Mouse (Mus musculus) hindbrain, embryonic 15.5 days (tissue): Measurements from ENCODE around the gene Fut1. TPM values are rescaled to one million over a fixed set of nuclear protein-coding genes. Genes with fewer than 3 reads are reported as not detected.

Experiments used
- ATAC-seq: fragments of 200-750 bp; cut with Nextera tagmentation; 2 replicates; pipeline ENCODE4 v1.8.0; 2017; ENCODE audit warnings: low read depth, moderate number of reproducible peaks, moderate TSS enrichment; ENCODE audit not compliant: low FRiP score
- H3K27ac ChIP-seq: fragments of 300-500 bp; sonication (generic); replicated peaks from 2 replicates; pipeline ENCODE4 v1.5.1; 2015; ENCODE audit warnings: mild to moderate bottlenecking, inconsistent platforms
- H3K27me3 ChIP-seq: fragments of 300-500 bp; sonication (generic); 2 replicates; pipeline ENCODE4 v1.6.1; 2015; ENCODE audit warnings: control low read depth, inconsistent platforms
- H3K36me3 ChIP-seq: fragments of 300-500 bp; sonication (generic); 2 replicates; pipeline ENCODE4 v1.6.1; 2015; ENCODE audit warnings: control low read depth, inconsistent platforms
- H3K4me1 ChIP-seq: fragments of 300-500 bp; sonication (generic); replicated peaks from 2 replicates; pipeline ENCODE4 v1.6.1; 2015; ENCODE audit warnings: control low read depth, inconsistent platforms
- H3K4me2 ChIP-seq: fragments of 300-500 bp; sonication (generic); 2 replicates; pipeline ENCODE4 v1.6.1; 2015; ENCODE audit warnings: moderate library complexity, mild to moderate bottlenecking, inconsistent platforms
- H3K4me3 ChIP-seq: fragments of 300-500 bp; sonication (generic); 2 replicates; pipeline ENCODE4 v1.5.1; 2015; ENCODE audit warnings: mild to moderate bottlenecking, inconsistent platforms
- H3K9ac ChIP-seq: fragments of 300-500 bp; sonication (generic); 2 replicates; pipeline ENCODE4 v1.6.1; 2015; ENCODE audit warnings: inconsistent platforms
- H3K9me3 ChIP-seq: fragments of 300-500 bp; sonication (generic); 2 replicates; pipeline ENCODE4 v1.6.1; 2016; ENCODE audit warnings: control low read depth, inconsistent platforms
- WGBS: fragments of 180-500 bp; shearing (Covaris S2); methylation state at CpG from one replicate; pipeline ENCODE4 v1.1.7; 2015; 5-methylcytosine and 5-hydroxymethylcytosine counted together
- polyA plus RNA-seq: library from polyadenylated mRNA; unstranded; fragments of >200 nt; fragmentation: Nextera tagmentation; extraction: Ambion mirVana; gene quantifications from 2 replicates; pipeline ENCODE4 v1.2.1, GENCODE M21; 2015

Fut1 gene
- not detected in 2 replicates for polyA plus RNA-seq

GRCm38 (mm10) chr7:45617042-45617695, at the start of gene Fut1:
Gene Fut1, plus strand, starts transcription at chr7:45617289.
- peak within 1 kb of the TSS; percentile 44 for H3K4me2 ChIP-seq
- H3K27me3 ChIP-seq, result peaks cover 36% of the 10 kb centered on the region
- no peaks in the 10 kb centered on the region for H3K9me3 ChIP-seq
- WGBS, result 9% methylated on average over 31 of the region's 31 CpGs
- peaks cover 7% of the 10 kb centered on the region for H3K4me1 ChIP-seq
- ATAC-seq, result no peak
- no peak within 1 kb of the TSS for H3K9ac ChIP-seq
- peak within 1 kb of the TSS; percentile 16; the same call in 1 of the 2 replicates for H3K4me3 ChIP-seq
- no peak within 1 kb of the TSS for H3K27ac ChIP-seq
- no peaks in the 10 kb centered on the region for H3K36me3 ChIP-seq

GRCm38 (mm10) chr7:45567780-45568516, 49.1 kb upstream of the Fut1 start:
- under 1% methylated on average over 23 of the region's 24 CpGs for WGBS
- Histone ChIP-seq H3K36me3 (no peaks in the 10 kb centered on the region), H3K9me3 (no peaks in the 10 kb centered on the region), H3K4me1 (peaks cover 32% of the 10 kb centered on the region), H3K27me3 (0 out of 2 replicates have a peak, but pooled peaks cover 4% of the 10 kb centered on the region), H3K27ac (peak overlapping the region; percentile 88), H3K4me2 (peak overlapping the region; percentile 95), H3K9ac (peak overlapping the region; percentile 51), H3K4me3 (peak overlapping the region; percentile 53)
- ATAC-seq, result peak; percentile 94

GRCm38 (mm10) chr7:45568601-45569473, 48.3 kb upstream of the Fut1 start:
- Histone ChIP-seq H3K27ac (peak overlapping the region; percentile 88), H3K27me3 (0 out of 2 replicates have a peak, but pooled peaks cover 4% of the 10 kb centered on the region), H3K36me3 (no peaks in the 10 kb centered on the region), H3K9me3 (no peaks in the 10 kb centered on the region), H3K4me3 (peak overlapping the region; percentile 53), H3K4me2 (peak overlapping the region; percentile 95), H3K9ac (peak overlapping the region; percentile 51; the same call in 1 of the 2 replicates), H3K4me1 (peaks cover 32% of the 10 kb centered on the region)
- WGBS, result 81% methylated on average over 10 of the region's 10 CpGs
- ATAC-seq, result no peak

- H3K4me1 ChIP-seq, result peaks cover 32% of the 10 kb centered on the region
- no peaks in the 10 kb centered on the region for H3K9me3 ChIP-seq
- peak within 1 kb of the TSS; percentile 72 for H3K4me2 ChIP-seq
- H3K36me3 ChIP-seq, result no peaks in the 10 kb centered on the region
- peak; percentile 73 for ATAC-seq
- WGBS, result under 1% methylated on average over 42 of the region's 42 CpGs
- H3K27me3 ChIP-seq, result 0 out of 2 replicates have a peak, but pooled peaks cover 4% of the 10 kb centered on the region
- H3K9ac ChIP-seq, result peak within 1 kb of the TSS; percentile 77
- H3K27ac ChIP-seq, result peak within 1 kb of the TSS; percentile 88
- H3K4me3 ChIP-seq, result peak within 1 kb of the TSS; percentile 69
Measured at GRCm38 (mm10) chr7:45570103-45570741, 46.9 kb upstream of the Fut1 start, which contains the start of gene Bcat2. Gene Bcat2, plus strand, starts transcription at chr7:45570153.

- H3K4me2 ChIP-seq, result peak overlapping the region; percentile 72; the same call in 1 of the 2 replicates
- no peak overlapping the region for H3K4me3 ChIP-seq
- H3K36me3 ChIP-seq, result no peaks in the 10 kb centered on the region
- H3K9ac ChIP-seq, result no peak overlapping the region
- H3K4me1 ChIP-seq, result peaks cover 32% of the 10 kb centered on the region
- no peaks in the 10 kb centered on the region for H3K9me3 ChIP-seq
- no peaks in the 10 kb centered on the region for H3K27me3 ChIP-seq
- 56% methylated on average over 1 of the region's 1 CpGs for WGBS
- no peak overlapping the region for H3K27ac ChIP-seq
- no peak for ATAC-seq
Measured at GRCm38 (mm10) chr7:45571966-45572365, 45.1 kb upstream of the Fut1 start.

- Histone ChIP-seq H3K36me3 (no peaks in the 10 kb centered on the region), H3K4me2 (no peak overlapping the region), H3K4me1 (peaks cover 16% of the 10 kb centered on the region), H3K9ac (no peak overlapping the region), H3K4me3 (no peak overlapping the region), H3K9me3 (no peaks in the 10 kb centered on the region), H3K27me3 (no peaks in the 10 kb centered on the region), H3K27ac (no peak overlapping the region)
- WGBS, result 85% methylated on average over 8 of the region's 8 CpGs
- ATAC-seq, result no peak
Measured at GRCm38 (mm10) chr7:45573954-45574353, 43.1 kb upstream of the Fut1 start.

GRCm38 (mm10) chr7:45574472-45575379, 42.4 kb upstream of the Fut1 start:
- Histone ChIP-seq H3K9me3 (no peaks in the 10 kb centered on the region), H3K27me3 (no peaks in the 10 kb centered on the region), H3K36me3 (no peaks in the 10 kb centered on the region), H3K4me2 (no peak overlapping the region), H3K4me1 (peaks cover 15% of the 10 kb centered on the region), H3K4me3 (no peak overlapping the region), H3K9ac (no peak overlapping the region), H3K27ac (no peak overlapping the region)
- ATAC-seq, result no peak
- 86% methylated on average over 15 of the region's 15 CpGs for WGBS

- H3K4me2 ChIP-seq, result no peak overlapping the region
- H3K9me3 ChIP-seq, result no peaks in the 10 kb centered on the region
- H3K9ac ChIP-seq, result no peak overlapping the region
- peaks cover 16% of the 10 kb centered on the region; the same call in 1 of the 2 replicates for H3K36me3 ChIP-seq
- no peak overlapping the region for H3K4me3 ChIP-seq
- H3K27ac ChIP-seq, result no peak overlapping the region
- no peaks in the 10 kb centered on the region for H3K27me3 ChIP-seq
- ATAC-seq, result no peak
- peaks cover 9% of the 10 kb centered on the region for H3K4me1 ChIP-seq
- 92% methylated on average over 6 of the region's 6 CpGs for WGBS
Measured at GRCm38 (mm10) chr7:45585923-45586322, 31.2 kb upstream of the Fut1 start.

GRCm38 (mm10) chr7:45587631-45588592, 29.2 kb upstream of the Fut1 start:
- Histone ChIP-seq H3K4me2 (0 out of 2 replicates have a peak overlapping the region, but pooled peaks have one; percentile 65), H3K4me1 (peaks cover 9% of the 10 kb centered on the region), H3K36me3 (peaks cover 11% of the 10 kb centered on the region; the same call in 1 of the 2 replicates), H3K27ac (no peak overlapping the region), H3K9ac (no peak overlapping the region), H3K4me3 (no peak overlapping the region), H3K27me3 (no peaks in the 10 kb centered on the region), H3K9me3 (no peaks in the 10 kb centered on the region)
- no peak for ATAC-seq
- 94% methylated on average over 23 of the region's 23 CpGs for WGBS

- 0 out of 2 replicates have a peak, but pooled peaks cover 9% of the 10 kb centered on the region for H3K36me3 ChIP-seq
- 6% methylated on average over 19 of the region's 19 CpGs for WGBS
- H3K9ac ChIP-seq, result peak overlapping the region; percentile 46
- H3K4me1 ChIP-seq, result peaks cover 9% of the 10 kb centered on the region
- no peaks in the 10 kb centered on the region for H3K9me3 ChIP-seq
- H3K27ac ChIP-seq, result peak overlapping the region; percentile 82
- ATAC-seq, result peak; percentile 99
- H3K4me2 ChIP-seq, result peak overlapping the region; percentile 65
- peak overlapping the region; percentile 43 for H3K4me3 ChIP-seq
- no peaks in the 10 kb centered on the region for H3K27me3 ChIP-seq
Measured at GRCm38 (mm10) chr7:45589173-45589572, 27.9 kb upstream of the Fut1 start.
